In genomic region chr12:108242243-108242745, GRCm38 (mm10) we compare ENCODE assay signal across 17 mouse cellular contexts. TPM values are rescaled to one million over a fixed set of nuclear protein-coding genes. Genes with fewer than 3 reads are reported as not detected.
A peak's percentile ranks its signal among the peaks of the same experiment; 100 is the strongest.
DNase-seq lines count a peak whose midpoint lies in the region; ATAC-seq lines count a peak whose summit lies in the region.
"Had no signal": no experiment of that assay in that cellular context is flagged by ENCODE, and none has a peak within 500 bp of the region (broad histone marks: within the 10 kb centered on the region; RNA-seq: fewer than 3 reads in every experiment).

No protein-coding gene starts in this region.

- peaks cover 100% of the 10 kb centered on the region for H3K4me1 ChIP-seq in hindbrain, embryonic 10.5 days (replicated peaks)
- H3K4me1 ChIP-seq in hindbrain, embryonic 16.5 days (ENCODE audit: control insufficient read depth, insufficient read depth, low read depth, low read length) = peaks cover 78% of the 10 kb centered on the region
- H3K4me1 ChIP-seq in hindbrain, embryonic 11.5 days (replicated peaks; ENCODE audit: control insufficient read depth, insufficient read depth, low read length) = peaks cover 72% of the 10 kb centered on the region
- peaks cover 93% of the 10 kb centered on the region for H3K4me1 ChIP-seq in midbrain, embryonic 14.5 days (ENCODE audit: control insufficient read depth, insufficient read depth, low read length)

- 47% methylated on average over 20 of the region's 20 CpGs for WGBS in hindbrain, embryonic 10.5 days
- WGBS in hindbrain, embryonic 16.5 days = 31% methylated on average over 20 of the region's 20 CpGs
- 44% methylated on average over 20 of the region's 20 CpGs for WGBS in hindbrain, embryonic 11.5 days
- WGBS in midbrain, embryonic 14.5 days = 21% methylated on average over 20 of the region's 20 CpGs

- no peak for DNase-seq in hindbrain, embryonic 10.5 days (ENCODE audit: low spot score)
- peak; percentile 44 for DNase-seq in Muller cell, postnatal 12 days (ENCODE audit: inconsistent ontology term)
- DNase-seq in hindbrain, embryonic 11.5 days (ENCODE audit: low spot score) = no peak
- no peak for DNase-seq in midbrain, embryonic 14.5 days
- DNase-seq in gastrocnemius, adult 8-10 months (ENCODE audit: low spot score in 2 of 2) = no peak
- no peak for DNase-seq in testis, postnatal 10 days (ENCODE audit: low spot score)
- DNase-seq: cerebellum, adult 11 months; gastrocnemius, postnatal 14 days; kidney, adult 11 months; lung, adult 18-20 months; lung, postnatal 36 days; right cerebral cortex, postnatal 4 days; thymus, adult 18-20 months had no signal

- no peak overlapping the region for H3K4me2 ChIP-seq in hindbrain, embryonic 16.5 days (ENCODE audit: low read length)
- no peak overlapping the region for H3K4me2 ChIP-seq in hindbrain, embryonic 11.5 days (replicated peaks; ENCODE audit: low read depth, low read length)
- H3K4me2 ChIP-seq in midbrain, embryonic 14.5 days (ENCODE audit: low read length) = no peak overlapping the region
- H3K4me2 ChIP-seq: embryonic facial prominence, embryonic 13.5 days; limb, embryonic 15.5 days had no signal

- no peaks in the 10 kb centered on the region for H3K36me3 ChIP-seq in hindbrain, embryonic 10.5 days
- H3K36me3 ChIP-seq in hindbrain, embryonic 16.5 days (ENCODE audit: control insufficient read depth, insufficient read depth, low read length) = no peaks in the 10 kb centered on the region
- H3K36me3 ChIP-seq in hindbrain, embryonic 11.5 days (ENCODE audit: control insufficient read depth, insufficient read depth, low read length) = no peaks in the 10 kb centered on the region
- H3K36me3 ChIP-seq in midbrain, embryonic 14.5 days (ENCODE audit: control insufficient read depth, insufficient read depth, low read length) = no peaks in the 10 kb centered on the region
- H3K36me3 ChIP-seq: embryonic facial prominence, embryonic 13.5 days; limb, embryonic 15.5 days had no signal

- no peaks in the 10 kb centered on the region for H3K27me3 ChIP-seq in hindbrain, embryonic 10.5 days (ENCODE audit: insufficient read depth, poor library complexity, severe bottlenecking)
- no peaks in the 10 kb centered on the region for H3K27me3 ChIP-seq in hindbrain, embryonic 16.5 days (replicated peaks; ENCODE audit: control insufficient read depth, insufficient read depth, low read length)
- H3K27me3 ChIP-seq in hindbrain, embryonic 11.5 days (ENCODE audit: control insufficient read depth, insufficient read depth, low read length) = no peaks in the 10 kb centered on the region
- no peaks in the 10 kb centered on the region for H3K27me3 ChIP-seq in midbrain, embryonic 14.5 days (ENCODE audit: control insufficient read depth, insufficient read depth, low read length)
- H3K27me3 ChIP-seq: limb, embryonic 15.5 days had no signal

- H3K27ac ChIP-seq in hindbrain, embryonic 10.5 days = peak overlapping the region; percentile 95
- H3K27ac ChIP-seq in hindbrain, embryonic 16.5 days (ENCODE audit: low read depth, low read length) = no peak overlapping the region
- peak overlapping the region; percentile 93 for H3K27ac ChIP-seq in hindbrain, embryonic 11.5 days (ENCODE audit: low read depth, low read length)
- H3K27ac ChIP-seq in midbrain, embryonic 14.5 days (replicated peaks; ENCODE audit: low read depth, low read length) = peak overlapping the region; percentile 85
- H3K27ac ChIP-seq: left cerebral cortex, adult 2 months; limb, embryonic 15.5 days had no signal

- no peak overlapping the region for H3K9ac ChIP-seq in hindbrain, embryonic 16.5 days (ENCODE audit: low read depth, low read length)
- peak overlapping the region; percentile 52; the same call in 1 of the 2 replicates for H3K9ac ChIP-seq in hindbrain, embryonic 11.5 days (ENCODE audit: low read depth, low read length)
- no peak overlapping the region; the same call in 1 of the 2 replicates for H3K9ac ChIP-seq in midbrain, embryonic 14.5 days (replicated peaks; ENCODE audit: low read length)
- H3K9ac ChIP-seq: embryonic facial prominence, embryonic 13.5 days; limb, embryonic 15.5 days had no signal

- H3K4me3 ChIP-seq in hindbrain, embryonic 10.5 days = peak overlapping the region; percentile 25; the same call in 1 of the 2 replicates
- H3K4me3 ChIP-seq in hindbrain, embryonic 16.5 days (ENCODE audit: low read length) = no peak overlapping the region
- no peak overlapping the region for H3K4me3 ChIP-seq in hindbrain, embryonic 11.5 days (ENCODE audit: low read depth, low read length)
- H3K4me3 ChIP-seq in midbrain, embryonic 14.5 days (replicated peaks; ENCODE audit: low read depth, low read length) = no peak overlapping the region
- H3K4me3 ChIP-seq: embryonic facial prominence, embryonic 13.5 days; left cerebral cortex, adult 2 months; limb, embryonic 15.5 days had no signal

- H3K9me3 ChIP-seq in hindbrain, embryonic 10.5 days = no peaks in the 10 kb centered on the region
- no peaks in the 10 kb centered on the region for H3K9me3 ChIP-seq in hindbrain, embryonic 16.5 days (ENCODE audit: control insufficient read depth, low read length)
- H3K9me3 ChIP-seq in hindbrain, embryonic 11.5 days (ENCODE audit: control insufficient read depth, low read length) = no peaks in the 10 kb centered on the region
- no peaks in the 10 kb centered on the region for H3K9me3 ChIP-seq in midbrain, embryonic 14.5 days (ENCODE audit: control insufficient read depth, low read length)
- H3K9me3 ChIP-seq: embryonic facial prominence, embryonic 13.5 days; limb, embryonic 15.5 days had no signal

- ATAC-seq in hindbrain, embryonic 16.5 days = no peak
- ATAC-seq in hindbrain, embryonic 11.5 days (ENCODE audit: low FRiP score) = no peak
- ATAC-seq in midbrain, embryonic 14.5 days (ENCODE audit: low FRiP score, low TSS enrichment) = no peak

RNA-seq across cellular contexts. Expression of gene Ccdc85c, which starts 32.9 kb away (rescaled TPM):
- 14.3 and 16.0 TPM in 2 replicates for polyA plus RNA-seq in hindbrain, embryonic 10.5 days (2016; fragmentation: Nextera tagmentation; extraction: Ambion mirVana)
- 7.5 and 10.2 TPM in 2 replicates for polyA plus RNA-seq in hindbrain, embryonic 16.5 days (2015; fragmentation: Nextera tagmentation; extraction: Ambion mirVana)
- polyA plus RNA-seq in hindbrain, embryonic 11.5 days (2014; fragmentation: Nextera tagmentation; extraction: Ambion mirVana) = 17.2 and 17.8 TPM in 2 replicates
- 20.9 and 22.3 TPM in 2 replicates for polyA plus RNA-seq in midbrain, embryonic 14.5 days (2014; fragmentation: Nextera tagmentation; extraction: Ambion mirVana)
- total RNA-seq in gastrocnemius, adult 8-10 months (2022) = 10 to 100 TPM; 41.1 to 49.4 (median 43.5) TPM
